ENCODE assay signal across 9 mouse cellular contexts in the genomic region with DNA sequence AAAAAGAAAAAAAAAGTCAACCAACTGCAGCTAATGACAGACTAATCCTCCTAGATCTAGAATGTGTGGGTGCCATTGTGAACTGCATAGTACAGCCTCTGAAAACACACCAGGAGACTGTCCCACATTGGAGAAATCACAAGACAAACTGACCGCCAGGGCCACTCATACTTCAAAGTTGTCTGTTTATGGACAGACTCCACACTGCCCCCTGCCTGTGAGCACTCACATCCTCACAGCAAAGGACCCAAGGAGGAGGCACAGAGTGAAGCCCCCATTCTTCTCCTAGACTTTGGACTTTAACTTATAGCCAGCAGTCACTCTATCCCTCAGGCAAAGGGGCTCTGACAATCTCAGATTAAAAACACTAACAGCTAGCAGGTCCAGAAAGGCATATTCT.
DNase-seq lines count a peak whose midpoint lies in the region; ATAC-seq and TF ChIP-seq lines count a peak whose summit lies in the region.
"Had no signal": no experiment of that assay in that cellular context is flagged by ENCODE, and none has a peak within 500 bp of the region (broad histone marks: within the 10 kb centered on the region; RNA-seq: fewer than 3 reads in every experiment).

No protein-coding gene starts in this region.

- TF ChIP-seq POLR2A in cerebellum, adult 2 months (IDR thresholded peaks at IDR 0.05; ENCODE audit: borderline replicate concordance, insufficient read depth, low read length): no peak

- no peaks in the 10 kb centered on the region for H3K27me3 ChIP-seq in cerebellum, adult 2 months (ENCODE audit: control insufficient read depth, insufficient read depth, low read length)
- H3K27me3 ChIP-seq in lung, embryonic 14.5 days (ENCODE audit: insufficient read depth, low read length): no peaks in the 10 kb centered on the region
- H3K27me3 ChIP-seq: midbrain, embryonic 12.5 days had no signal

- H3K27ac ChIP-seq in cerebellum, adult 2 months (ENCODE audit: insufficient read depth, low read length): no peak overlapping the region
- no peak overlapping the region for H3K27ac ChIP-seq in lung, embryonic 14.5 days (ENCODE audit: low read depth)
- H3K27ac ChIP-seq: midbrain, embryonic 12.5 days had no signal

- WGBS in cerebellum, adult 2 months: 36% methylated on average over 1 of the region's 1 CpGs
- WGBS in lung, embryonic 14.5 days: 60% methylated on average over 1 of the region's 1 CpGs

- H3K4me1 ChIP-seq in cerebellum, adult 2 months (ENCODE audit: control insufficient read depth, insufficient read depth, low read length): peaks cover 26% of the 10 kb centered on the region
- H3K4me1 ChIP-seq in lung, embryonic 14.5 days (ENCODE audit: insufficient read depth): no peaks in the 10 kb centered on the region

- intact Hi-C loops in left cerebral cortex, postnatal 4 days (cut with DNase I): no loop called here
- intact Hi-C loops in left cerebral cortex, postnatal 14 days (cut with DNase I): no loop called here

- no peaks in the 10 kb centered on the region for H3K9me3 ChIP-seq in lung, embryonic 14.5 days (ENCODE audit: low read depth, low read length)
- H3K9me3 ChIP-seq: midbrain, embryonic 12.5 days had no signal

- peak; percentile 30 to 37 for DNase-seq in cerebellum, adult 2 months
- no peak for DNase-seq in cerebellum, adult 11 months
- DNase-seq in left cerebral cortex, postnatal 4 days: peak; percentile 34
- DNase-seq in left cerebral cortex, postnatal 14 days (ENCODE audit: low spot score in 2 of 2): no peak
- peak; percentile 39 for DNase-seq in lung, embryonic 14.5 days
- no peak for DNase-seq in layer of hippocampus, adult 8-10 months (ENCODE audit: low spot score in 2 of 2)
- DNase-seq in thymus, postnatal 0 days (ENCODE audit: low spot score): no peak

- peak; percentile 71 for ATAC-seq in common myeloid progenitor, adult 5-6 weeks (replicated peaks; ENCODE audit: low read depth, poor library complexity, severe bottlenecking)
- ATAC-seq in lung, embryonic 14.5 days (ENCODE audit: insufficient read depth): no peak

- H3K36me3 ChIP-seq in lung, embryonic 14.5 days (ENCODE audit: insufficient read depth): no peaks in the 10 kb centered on the region

- no peak overlapping the region for H3K9ac ChIP-seq in lung, embryonic 14.5 days
- H3K9ac ChIP-seq: midbrain, embryonic 12.5 days had no signal

- H3K4me3 ChIP-seq in cerebellum, adult 2 months (replicated peaks; ENCODE audit: insufficient read depth, low read depth, low read length): no peak overlapping the region
- no peak overlapping the region for H3K4me3 ChIP-seq in lung, embryonic 14.5 days (ENCODE audit: low read depth, low read length)
- H3K4me3 ChIP-seq: midbrain, embryonic 12.5 days had no signal

- TF ChIP-seq CTCF in cerebellum, adult 2 months (IDR thresholded peaks at IDR 0.05; ENCODE audit: borderline replicate concordance, insufficient read depth, low read depth, low read length): peak; percentile 63
- TF ChIP-seq CTCF in lung, embryonic 14.5 days (IDR thresholded peaks at IDR 0.05; ENCODE audit: low read depth): peak; percentile 59

- no peak overlapping the region for H3K4me2 ChIP-seq in lung, embryonic 14.5 days
- H3K4me2 ChIP-seq: midbrain, embryonic 12.5 days had no signal

Comparison
In these comparisons a context has a peak if more than half of its experiments do, and no peak if none do; other contexts are left out.
1. DNase-seq: peak in cerebellum, adult 2 months (2 of 2), left cerebral cortex, postnatal 4 days (single experiment) and lung, embryonic 14.5 days (single experiment); none in cerebellum, adult 11 months (single experiment), left cerebral cortex, postnatal 14 days (0 of 2), layer of hippocampus, adult 8-10 months (0 of 2) and thymus, postnatal 0 days (single experiment).